In the genomic region with DNA sequence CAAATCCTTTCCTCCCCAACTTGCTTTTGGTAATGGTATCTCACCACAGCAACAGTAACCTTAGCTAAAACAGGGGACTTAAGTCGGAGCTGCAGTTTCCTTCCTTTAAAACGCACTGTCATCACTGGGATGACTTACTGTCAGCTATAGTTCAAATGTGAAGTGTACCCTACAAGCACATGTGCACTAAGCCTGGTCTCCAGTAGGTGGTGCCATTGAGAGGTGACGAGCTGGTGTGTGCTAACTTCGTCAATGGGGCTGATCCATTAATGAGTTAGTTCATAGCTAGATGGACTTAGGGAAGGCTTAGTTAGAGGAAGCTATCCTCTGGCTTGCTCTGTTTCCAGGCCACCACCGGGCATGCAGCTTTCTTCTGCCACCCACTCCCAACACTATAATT, we compare ENCODE assay signal across 9 mouse cellular contexts. TPM values are rescaled to one million over a fixed set of nuclear protein-coding genes. Genes with fewer than 3 reads are reported as not detected.
DNase-seq lines count a peak whose midpoint lies in the region; ATAC-seq and TF ChIP-seq lines count a peak whose summit lies in the region.
"Had no signal": no experiment of that assay in that cellular context is flagged by ENCODE, and none has a peak within 500 bp of the region (broad histone marks: within the 10 kb centered on the region; RNA-seq: fewer than 3 reads in every experiment).

No protein-coding gene starts in this region.

- no peak overlapping the region for H3K4me3 ChIP-seq in liver, postnatal 0 days (ENCODE audit: low read depth, low read length)

- H3K9me3 ChIP-seq in liver, postnatal 0 days (ENCODE audit: low read length) = no peaks in the 10 kb centered on the region

- H3K27me3 ChIP-seq in liver, postnatal 0 days (ENCODE audit: insufficient read depth, low read length) = peaks cover 32% of the 10 kb centered on the region

- peak; percentile 61; the same call in 1 of the 2 replicates for ATAC-seq in liver, postnatal 0 days
- ATAC-seq in inflammation-experienced regulatory T-cells, adult 6 months = no peak

- H3K4me1 ChIP-seq in liver, postnatal 0 days (ENCODE audit: insufficient read depth) = peaks cover 8% of the 10 kb centered on the region; the same call in 1 of the 2 replicates

- TF ChIP-seq CTCF in liver, postnatal 0 days (IDR thresholded peaks at IDR 0.05; ENCODE audit: low read depth) = peak; percentile 86

- no peaks in the 10 kb centered on the region for H3K36me3 ChIP-seq in liver, postnatal 0 days (replicated peaks; ENCODE audit: insufficient read depth, low read length)

- peak; percentile 47 for DNase-seq in CD4-positive helper T cell, adult 2 months (ENCODE audit: low read depth, low spot score)
- DNase-seq in MEL-GATA-1-ER (ENCODE audit: extremely low read depth, low read depth) = peak; percentile 60
- DNase-seq in cerebellum, adult 9-10 months = peak; percentile 90
- DNase-seq in frontal cortex, adult 2 months (ENCODE audit: extremely low spot score in 1 of 2, low spot score in 1 of 2) = peak; percentile 55 to 89
- DNase-seq in kidney, postnatal 25 days = peak; percentile 75 to 85
- DNase-seq in liver, postnatal 0 days = peak; percentile 75
- DNase-seq in retina, postnatal 1 day = peak; percentile 86

- 11% methylated on average over 5 of the region's 5 CpGs for WGBS in liver, postnatal 0 days (ENCODE audit: insufficient replicate concordance)

- H3K9ac ChIP-seq in liver, postnatal 0 days (replicated peaks) = no peak overlapping the region

- no peak overlapping the region for H3K4me2 ChIP-seq in liver, postnatal 0 days (ENCODE audit: low read depth, low read length)

- no peak overlapping the region for H3K27ac ChIP-seq in liver, postnatal 0 days (ENCODE audit: low read depth)

- TF ChIP-seq EP300 in liver, postnatal 0 days (IDR thresholded peaks at IDR 0.05; ENCODE audit: low read depth) = no peak

RNA-seq across cellular contexts. Expression of a gene that starts 10.8 kb away (rescaled TPM):
- polyA plus RNA-seq in frontal cortex, adult 2 months (2012; rRNA removed) = 0.60 and 0.78 TPM in 2 replicates
- 7.0 and 7.4 TPM in 2 replicates for polyA plus RNA-seq in liver, postnatal 0 days (2015; fragmentation: Nextera tagmentation; extraction: Ambion mirVana)
- polyA plus RNA-seq in inflammation-experienced regulatory T-cells, adult 6 months (2017; shearing (Covaris generic)) = 10 to 100 TPM in 1 of 3 experiments, 1 to 10 TPM in 2; 2.4 to 38.2 (median 2.6) TPM

RNA-seq across cellular contexts. Expression of a gene that starts 15.3 kb away (rescaled TPM):
- polyA plus RNA-seq in frontal cortex, adult 2 months (2012; rRNA removed) = 0.36 and 0.38 TPM in 2 replicates
- 0.05 and 0.11 TPM in 2 replicates for polyA plus RNA-seq in liver, postnatal 0 days (2015; fragmentation: Nextera tagmentation; extraction: Ambion mirVana)
- under 1 TPM in 1 of 3 experiments, not detected in 2; 0.15 TPM for polyA plus RNA-seq in inflammation-experienced regulatory T-cells, adult 6 months (2017; shearing (Covaris generic))
- polyA plus RNA-seq: large intestine, adult 2 months had no signal
